Mouse (Mus musculus): ENCODE measurements around the gene Vmn2r22.
"Not testable (repeated sequence)": the region's sequence is repeated elsewhere in the genome, so short reads cannot be mapped to it uniquely, and the experiment has no call there.

Gene Vmn2r22

GRCm38 (mm10) chr6:123650625-123651024, at the start of gene Vmn2r22:
Vmn2r22 (minus strand) TSS chr6:123650725.
- DNase-seq, result not testable (repeated sequence)

GRCm38 (mm10) chr6:123697213-123697612, 46.7 kb upstream of the Vmn2r22 start:
- no peak for DNase-seq

GRCm38 (mm10) chr6:123696639-123697038, 46.1 kb upstream of the Vmn2r22 start:
- not testable (repeated sequence) for DNase-seq

GRCm38 (mm10) chr6:123657040-123657439, 6.5 kb upstream of the Vmn2r22 start:
- no peak for DNase-seq

- DNase-seq, result not testable (repeated sequence)
Observed at GRCm38 (mm10) chr6:123639394-123639793, 11.1 kb downstream of the Vmn2r22 start.

GRCm38 (mm10) chr6:123623784-123624183, 26.7 kb downstream of the Vmn2r22 start:
- not testable (repeated sequence) for DNase-seq

GRCm38 (mm10) chr6:123588368-123588767, 62.2 kb downstream of the Vmn2r22 start:
- DNase-seq, result not testable (repeated sequence)

GRCm38 (mm10) chr6:123587796-123588328, 62.7 kb downstream of the Vmn2r22 start:
- DNase-seq, result not testable (repeated sequence)

GRCm38 (mm10) chr6:123583988-123584387, 66.5 kb downstream of the Vmn2r22 start:
- not testable (repeated sequence) for DNase-seq

GRCm38 (mm10) chr6:123574698-123575097, 75.8 kb downstream of the Vmn2r22 start:
- DNase-seq, result not testable (repeated sequence)
